Mouse (Mus musculus): Measurements from ENCODE around the gene Zfp729a. TPM values are rescaled to one million over a fixed set of nuclear protein-coding genes. Genes with fewer than 3 reads are reported as not detected.

The Zfp729a gene
- polyA plus RNA-seq, 1 experiment from 2014 or later = 3.6 TPM

Other genes with a start within 250 kb of the Zfp729a start
- 4.9 and 5.1 TPM in 2 replicates for gene Zfp429, start 238.0 kb downstream of the Zfp729a start, polyA plus RNA-seq (2016; fragmentation: Nextera tagmentation; extraction: Ambion mirVana)
- gene Zfp459, start 216.4 kb downstream of the Zfp729a start, polyA plus RNA-seq (2016; fragmentation: Nextera tagmentation; extraction: Ambion mirVana) = 1.5 and 2.3 TPM in 2 replicates
- gene Zfp874a, start 186.2 kb downstream of the Zfp729a start, polyA plus RNA-seq (2016; fragmentation: Nextera tagmentation; extraction: Ambion mirVana) = 10.4 and 11.4 TPM in 2 replicates
- 2.4 and 3.2 TPM in 2 replicates for gene Zfp874b, start 153.5 kb downstream of the Zfp729a start, polyA plus RNA-seq (2016; fragmentation: Nextera tagmentation; extraction: Ambion mirVana)
- 22.1 and 22.5 TPM in 2 replicates for gene Zfp58, start 137.2 kb downstream of the Zfp729a start, polyA plus RNA-seq (2016; fragmentation: Nextera tagmentation; extraction: Ambion mirVana)
- 0.29 TPM in 1 of 2 replicates, not detected in the other for gene Gm26965, start 111.6 kb downstream of the Zfp729a start, polyA plus RNA-seq (2016; fragmentation: Nextera tagmentation; extraction: Ambion mirVana)
- gene Zfp87, start 111.6 kb downstream of the Zfp729a start, polyA plus RNA-seq (2016; fragmentation: Nextera tagmentation; extraction: Ambion mirVana) = 26.3 and 26.5 TPM in 2 replicates
- gene Zfp748, start 84.0 kb downstream of the Zfp729a start, polyA plus RNA-seq (2016; fragmentation: Nextera tagmentation; extraction: Ambion mirVana) = 16.5 and 17.6 TPM in 2 replicates
- 5.3 TPM in 2 replicates for gene Zfp729b, start 28.1 kb downstream of the Zfp729a start, polyA plus RNA-seq (2016; fragmentation: Nextera tagmentation; extraction: Ambion mirVana)
- gene Gm49345, start within 50 bp of the Zfp729a start, polyA plus RNA-seq (2016; fragmentation: Nextera tagmentation; extraction: Ambion mirVana) = 0.20 TPM in 1 of 2 replicates, not detected in the other
- 15.1 and 15.8 TPM in 2 replicates for gene Zfp738, start 49.3 kb upstream of the Zfp729a start, polyA plus RNA-seq (2016; fragmentation: Nextera tagmentation; extraction: Ambion mirVana)
- gene Zfp65, start 91.4 kb upstream of the Zfp729a start, polyA plus RNA-seq (2016; fragmentation: Nextera tagmentation; extraction: Ambion mirVana) = 8.4 and 9.3 TPM in 2 replicates
- gene Zfp85, start 117.4 kb upstream of the Zfp729a start, polyA plus RNA-seq (2016; fragmentation: Nextera tagmentation; extraction: Ambion mirVana) = 5.4 and 7.3 TPM in 2 replicates
- 2.4 and 3.0 TPM in 2 replicates for gene Zfp493, start 141.9 kb upstream of the Zfp729a start, polyA plus RNA-seq (2016; fragmentation: Nextera tagmentation; extraction: Ambion mirVana)
- gene Zfp273, start 175.9 kb upstream of the Zfp729a start, polyA plus RNA-seq (2016; fragmentation: Nextera tagmentation; extraction: Ambion mirVana) = 8.0 and 9.2 TPM in 2 replicates
- 3.5 TPM in 2 replicates for gene Gm10037, start 193.3 kb upstream of the Zfp729a start, polyA plus RNA-seq (2016; fragmentation: Nextera tagmentation; extraction: Ambion mirVana)
- not detected in 2 replicates for gene BC048507, start 225.5 kb upstream of the Zfp729a start, polyA plus RNA-seq (2016; fragmentation: Nextera tagmentation; extraction: Ambion mirVana)